Comparison of ENCODE assay signal across 24 mouse cellular contexts in genomic region chr4:130131448-130132105, GRCm38 (mm10). TPM values are rescaled to one million over a fixed set of nuclear protein-coding genes. Genes with fewer than 3 reads are reported as not detected.
DNase-seq lines count a peak whose midpoint lies in the region; ATAC-seq and TF ChIP-seq lines count a peak whose summit lies in the region.
"Had no signal": no experiment of that assay in that cellular context is flagged by ENCODE, and none has a peak within 500 bp of the region (broad histone marks: within the 10 kb centered on the region; RNA-seq: fewer than 3 reads in every experiment).

No protein-coding gene starts in this region.

- H3K27me3 ChIP-seq in kidney, embryonic 16.5 days (ENCODE audit: insufficient read depth, low read length) = peaks cover 3% of the 10 kb centered on the region; the same call in 1 of the 2 replicates
- H3K27me3 ChIP-seq in intestine, embryonic 14.5 days (replicated peaks; ENCODE audit: control insufficient read depth, insufficient read depth, low read length) = no peaks in the 10 kb centered on the region
- no peaks in the 10 kb centered on the region for H3K27me3 ChIP-seq in stomach, postnatal 0 days (ENCODE audit: control insufficient read depth, insufficient read depth, low read length)
- no peaks in the 10 kb centered on the region for H3K27me3 ChIP-seq in heart, adult 2 months (ENCODE audit: control insufficient read depth, insufficient read depth, low read length)

- no peak overlapping the region for H3K4me2 ChIP-seq in kidney, embryonic 16.5 days (replicated peaks; ENCODE audit: low read depth, low read length)
- no peak overlapping the region for H3K4me2 ChIP-seq in intestine, embryonic 14.5 days (ENCODE audit: low read length)
- no peak overlapping the region for H3K4me2 ChIP-seq in stomach, postnatal 0 days (replicated peaks; ENCODE audit: low read depth)
- H3K4me2 ChIP-seq: hindbrain, embryonic 12.5 days; limb, embryonic 12.5 days; liver, embryonic 12.5 days had no signal

- no peak for TF ChIP-seq CTCF in stomach, postnatal 0 days (IDR thresholded peaks at IDR 0.05; ENCODE audit: low read depth)
- TF ChIP-seq CTCF in heart, adult 2 months (IDR thresholded peaks at IDR 0.05) = no peak

- WGBS in kidney, embryonic 16.5 days = 88% methylated on average over 7 of the region's 7 CpGs
- WGBS in intestine, embryonic 14.5 days = 85% methylated on average over 7 of the region's 7 CpGs
- 89% methylated on average over 7 of the region's 7 CpGs for WGBS in stomach, postnatal 0 days
- WGBS in heart, adult 2 months = 94% methylated on average over 7 of the region's 7 CpGs

- no peaks in the 10 kb centered on the region for H3K9me3 ChIP-seq in kidney, embryonic 16.5 days (ENCODE audit: low read length)
- H3K9me3 ChIP-seq in intestine, embryonic 14.5 days (ENCODE audit: control insufficient read depth, low read length) = no peaks in the 10 kb centered on the region
- H3K9me3 ChIP-seq in stomach, postnatal 0 days (ENCODE audit: control insufficient read depth, low read length) = no peaks in the 10 kb centered on the region
- H3K9me3 ChIP-seq: hindbrain, embryonic 12.5 days; limb, embryonic 12.5 days; liver, embryonic 12.5 days had no signal

- no peak for TF ChIP-seq EP300 in stomach, postnatal 0 days (optimal IDR thresholded peaks at IDR 0.05)
- no peak for TF ChIP-seq EP300 in heart, adult 2 months (IDR thresholded peaks at IDR 0.05; ENCODE audit: insufficient read depth, low read depth, low read length)

- H3K4me1 ChIP-seq in kidney, embryonic 16.5 days (ENCODE audit: insufficient read depth, low read length) = peaks cover 12% of the 10 kb centered on the region; the same call in 1 of the 2 replicates
- H3K4me1 ChIP-seq in intestine, embryonic 14.5 days (replicated peaks; ENCODE audit: control insufficient read depth, insufficient read depth, low read length) = peaks cover 5% of the 10 kb centered on the region
- H3K4me1 ChIP-seq in stomach, postnatal 0 days (replicated peaks; ENCODE audit: control insufficient read depth, insufficient read depth) = no peaks in the 10 kb centered on the region
- no peaks in the 10 kb centered on the region for H3K4me1 ChIP-seq in heart, adult 2 months (ENCODE audit: control insufficient read depth, insufficient read depth, low read length)

- peak; percentile 16; the same call in 1 of the 2 replicates for ATAC-seq in kidney, embryonic 16.5 days (ENCODE audit: low FRiP score, low TSS enrichment)
- ATAC-seq in intestine, embryonic 14.5 days (replicated peaks; ENCODE audit: low FRiP score, low TSS enrichment, low read depth) = no peak
- ATAC-seq in stomach, postnatal 0 days (ENCODE audit: low FRiP score, low TSS enrichment) = no peak; the same call in 1 of the 2 replicates
- ATAC-seq: forebrain, embryonic 16.5 days; liver, embryonic 12.5 days had no signal

- H3K79me2 ChIP-seq in heart, adult 2 months (replicated peaks; ENCODE audit: control insufficient read depth, insufficient read depth, low read length) = no peaks in the 10 kb centered on the region

- H3K27ac ChIP-seq in kidney, embryonic 16.5 days (ENCODE audit: low read length) = 0 out of 2 replicates have a peak overlapping the region, but pooled peaks have one; percentile 17
- H3K27ac ChIP-seq in intestine, embryonic 14.5 days (ENCODE audit: low read depth) = peak overlapping the region; percentile 43; the same call in 1 of the 2 replicates
- 0 out of 2 replicates have a peak overlapping the region, but pooled peaks have one; percentile 45 for H3K27ac ChIP-seq in stomach, postnatal 0 days (replicated peaks)
- no peak overlapping the region for H3K27ac ChIP-seq in heart, adult 2 months
- H3K27ac ChIP-seq: hindbrain, embryonic 12.5 days; limb, embryonic 12.5 days; liver, embryonic 12.5 days had no signal

- no peak overlapping the region for H3K9ac ChIP-seq in kidney, embryonic 16.5 days (replicated peaks; ENCODE audit: low read length)
- no peak overlapping the region for H3K9ac ChIP-seq in intestine, embryonic 14.5 days (ENCODE audit: low read length)
- H3K9ac ChIP-seq in stomach, postnatal 0 days (ENCODE audit: low read length) = no peak overlapping the region
- no peak overlapping the region for H3K9ac ChIP-seq in heart, adult 2 months (ENCODE audit: low read depth, low read length)
- H3K9ac ChIP-seq: hindbrain, embryonic 12.5 days; liver, embryonic 12.5 days had no signal

- peaks cover 12% of the 10 kb centered on the region for H3K36me3 ChIP-seq in kidney, embryonic 16.5 days (ENCODE audit: insufficient read depth, low read length)
- peaks cover 15% of the 10 kb centered on the region for H3K36me3 ChIP-seq in intestine, embryonic 14.5 days (ENCODE audit: control insufficient read depth, insufficient read depth, low read length)
- 0 out of 2 replicates have a peak, but pooled peaks cover 7% of the 10 kb centered on the region for H3K36me3 ChIP-seq in stomach, postnatal 0 days (ENCODE audit: control insufficient read depth, insufficient read depth, low read length)
- no peaks in the 10 kb centered on the region for H3K36me3 ChIP-seq in heart, adult 2 months (ENCODE audit: control insufficient read depth, insufficient read depth, low read length)

- intact Hi-C loops in heart, adult 2 months (cut with DNase I) = no loop called here

- H3K4me3 ChIP-seq in kidney, embryonic 16.5 days (ENCODE audit: low read length) = no peak overlapping the region
- H3K4me3 ChIP-seq in intestine, embryonic 14.5 days (ENCODE audit: low read depth, low read length) = no peak overlapping the region
- no peak overlapping the region for H3K4me3 ChIP-seq in stomach, postnatal 0 days (ENCODE audit: low read depth, low read length)
- H3K4me3 ChIP-seq in heart, adult 2 months = no peak overlapping the region
- H3K4me3 ChIP-seq: hindbrain, embryonic 12.5 days; limb, embryonic 12.5 days; liver, embryonic 12.5 days had no signal

- no peak for TF ChIP-seq POLR2A in heart, adult 2 months (IDR thresholded peaks at IDR 0.05; ENCODE audit: insufficient read depth, low read depth, low read length)

- no peak for DNase-seq in kidney, postnatal 10 days
- no peak for DNase-seq in intestine, embryonic 14.5 days (ENCODE audit: low spot score)
- DNase-seq in kidney, postnatal 25 days = peak; percentile 23 to 61
- no peak for DNase-seq in stomach, postnatal 0 days (ENCODE audit: low spot score)
- no peak for DNase-seq in heart, adult 2 months
- no peak for DNase-seq in gastrocnemius, adult 18-20 months (ENCODE audit: low spot score)
- DNase-seq: cerebellum, adult 11 months; cerebellum, adult 9-11 months; gastrocnemius, postnatal 36 days; lung, adult 18-20 months; lung, postnatal 14 days; midbrain, embryonic 14.5 days; right cerebral cortex, postnatal 14 days; spleen, adult 18-20 months; thymus, adult 2 months had no signal

RNA-seq across cellular contexts. Expression of gene Hcrtr1, which starts 7.6 kb away (rescaled TPM):
- polyA plus RNA-seq in kidney, embryonic 16.5 days (2015; fragmentation: Nextera tagmentation; extraction: Ambion mirVana) = 0.19 and 0.31 TPM in 2 replicates
- 0.15 TPM in 1 of 2 replicates, not detected in the other for polyA plus RNA-seq in intestine, embryonic 14.5 days (2014; fragmentation: Nextera tagmentation; extraction: Ambion mirVana)
- 0.39 and 0.73 TPM in 2 replicates for polyA plus RNA-seq in stomach, postnatal 0 days (2015; fragmentation: Nextera tagmentation; extraction: Ambion mirVana)
- total RNA-seq in heart, adult 2 months (2021) = not detected
- polyA plus RNA-seq in heart, adult 2 months (2012; rRNA removed) = 0.23 and 0.27 TPM in 2 replicates
- not detected for total RNA-seq in gastrocnemius, adult 18-20 months (2021)
- total RNA-seq: common myeloid progenitor, adult 5-6 weeks; gastrocnemius, postnatal 36 days; heart, adult 8-10 months; heart, postnatal 25 days; megakaryocyte progenitor cell, adult 5-6 weeks had no signal
- polyA plus RNA-seq: limb, embryonic 12.5 days; liver, embryonic 12.5 days had no signal

RNA-seq across cellular contexts. Expression of gene Pef1, which starts 29.2 kb away (rescaled TPM):
- polyA plus RNA-seq in kidney, embryonic 16.5 days (2015; fragmentation: Nextera tagmentation; extraction: Ambion mirVana) = 85.5 and 90.9 TPM in 2 replicates
- 70.4 and 74.5 TPM in 2 replicates for polyA plus RNA-seq in intestine, embryonic 14.5 days (2014; fragmentation: Nextera tagmentation; extraction: Ambion mirVana)
- 63.7 and 64.7 TPM in 2 replicates for polyA plus RNA-seq in stomach, postnatal 0 days (2015; fragmentation: Nextera tagmentation; extraction: Ambion mirVana)
- 10 to 100 TPM; 31.4 to 38.0 TPM for total RNA-seq in heart, adult 2 months (2021)
- polyA plus RNA-seq in heart, adult 2 months (2012; rRNA removed) = 59.3 and 63.7 TPM in 2 replicates
- total RNA-seq in gastrocnemius, adult 18-20 months (2021) = 10 to 100 TPM; 33.7 to 38.6 TPM

RNA-seq across cellular contexts. Expression of gene Tinagl1, which starts 43.3 kb away (rescaled TPM):
- polyA plus RNA-seq in kidney, embryonic 16.5 days (2015; fragmentation: Nextera tagmentation; extraction: Ambion mirVana) = 71.2 and 93.4 TPM in 2 replicates
- polyA plus RNA-seq in intestine, embryonic 14.5 days (2014; fragmentation: Nextera tagmentation; extraction: Ambion mirVana) = 27.0 and 39.6 TPM in 2 replicates
- 123 and 131 TPM in 2 replicates for polyA plus RNA-seq in stomach, postnatal 0 days (2015; fragmentation: Nextera tagmentation; extraction: Ambion mirVana)
- 10 to 100 TPM; 56.4 to 68.6 TPM for total RNA-seq in heart, adult 2 months (2021)
- polyA plus RNA-seq in heart, adult 2 months (2012; rRNA removed) = 61.9 and 84.0 TPM in 2 replicates
- total RNA-seq in gastrocnemius, adult 18-20 months (2021) = 10 to 100 TPM; 27.5 to 40.5 TPM

Comparison
In these comparisons a context has a peak if more than half of its experiments do, and no peak if none do; other contexts are left out.
1. DNase-seq: peak in kidney, postnatal 25 days (2 of 2); none in kidney, postnatal 10 days (single experiment), intestine, embryonic 14.5 days (single experiment), stomach, postnatal 0 days (single experiment), heart, adult 2 months (0 of 2) and gastrocnemius, adult 18-20 months (single experiment).